Mouse (Mus musculus) liver, embryonic 16.5 days (tissue): ENCODE results near the gene Ccnt2. TPM values are rescaled to one million over a fixed set of nuclear protein-coding genes. Genes with fewer than 3 reads are reported as not detected.

Source experiments
- ATAC-seq: fragments of 200-750 bp; cut with Nextera tagmentation; 2 replicates; pipeline ENCODE4 v1.8.0; 2017; ENCODE audit warnings: low read depth, mild to moderate bottlenecking, moderate number of reproducible peaks, moderate library complexity
- H3K27ac ChIP-seq: fragments of 300-500 bp; sonication (generic); 2 replicates; pipeline ENCODE4 v1.5.1; 2014; ENCODE audit warnings: mild to moderate bottlenecking, low read length
- H3K27me3 ChIP-seq: fragments of 300-500 bp; sonication (generic); 2 replicates; pipeline ENCODE4 v1.6.1; 2014; ENCODE audit warnings: low read depth, low read length, mixed read lengths; ENCODE audit not compliant: control insufficient read depth, insufficient read depth
- H3K36me3 ChIP-seq: fragments of 300-500 bp; sonication (generic); 2 replicates; pipeline ENCODE4 v1.6.1; 2014; ENCODE audit warnings: mild to moderate bottlenecking; ENCODE audit not compliant: control insufficient read depth, insufficient read depth
- H3K4me1 ChIP-seq: fragments of 300-500 bp; sonication (generic); 2 replicates; pipeline ENCODE4 v1.6.1; 2014; ENCODE audit warnings: low read depth, low read length, mixed read lengths; ENCODE audit not compliant: control insufficient read depth
- H3K4me2 ChIP-seq: fragments of 300-500 bp; sonication (generic); 2 replicates; pipeline ENCODE4 v1.6.1; 2014; ENCODE audit warnings: low read depth, low read length, mixed read lengths
- H3K4me3 ChIP-seq: fragments of 300-500 bp; sonication (generic); 2 replicates; pipeline ENCODE4 v1.5.1; 2014; ENCODE audit warnings: low read depth, mild to moderate bottlenecking, low read length
- H3K9ac ChIP-seq: fragments of 300-500 bp; sonication (generic); 2 replicates; pipeline ENCODE4 v1.6.1; 2014; ENCODE audit warnings: low read depth, low read length
- H3K9me3 ChIP-seq: fragments of 300-500 bp; sonication (generic); replicated peaks from 2 replicates; pipeline ENCODE4 v1.6.1; 2016; ENCODE audit warnings: low read length; ENCODE audit not compliant: control insufficient read depth
- WGBS: fragments of 180-500 bp; shearing (Covaris S2); extraction: QIAGEN DNeasy Blood & Tissue Kit; methylation state at CpG from one replicate; pipeline ENCODE4 v1.1.7; 2014; ENCODE audit not compliant: insufficient replicate concordance; 5-methylcytosine and 5-hydroxymethylcytosine counted together
- polyA plus RNA-seq: library from polyadenylated mRNA; unstranded; fragments of >200 nt; fragmentation: Nextera tagmentation; extraction: Ambion mirVana; gene quantifications from 2 replicates; pipeline ENCODE4 v1.2.1, GENCODE M21; 2015

The Ccnt2 gene
- polyA plus RNA-seq, 1 experiment from 2014 or later: 28.1 TPM

- H3K9me3 ChIP-seq: no peaks in the 10 kb centered on the region
- H3K27ac ChIP-seq: no peak overlapping the region
- H3K4me1 ChIP-seq: no peaks in the 10 kb centered on the region
- 89% methylated on average over 8 of the region's 8 CpGs for WGBS
- no peaks in the 10 kb centered on the region for H3K27me3 ChIP-seq
- no peak for ATAC-seq
- H3K36me3 ChIP-seq: peaks cover 48% of the 10 kb centered on the region
- H3K4me3 ChIP-seq: no peak overlapping the region
- H3K4me2 ChIP-seq: no peak overlapping the region
- H3K9ac ChIP-seq: no peak overlapping the region
Observed at GRCm38 (mm10) chr1:127802916-127803315, 29.0 kb downstream of the Ccnt2 start.

GRCm38 (mm10) chr1:127808671-127809070, 34.7 kb downstream of the Ccnt2 start:
- no peaks in the 10 kb centered on the region for H3K9me3 ChIP-seq
- H3K4me1 ChIP-seq: no peaks in the 10 kb centered on the region
- WGBS: 94% methylated on average over 7 of the region's 7 CpGs
- peaks cover 14% of the 10 kb centered on the region for H3K36me3 ChIP-seq
- H3K27ac ChIP-seq: no peak overlapping the region
- no peak overlapping the region for H3K9ac ChIP-seq
- no peaks in the 10 kb centered on the region for H3K27me3 ChIP-seq
- no peak overlapping the region for H3K4me2 ChIP-seq
- ATAC-seq: no peak
- no peak overlapping the region for H3K4me3 ChIP-seq

- Histone ChIP-seq H3K9me3 (no peaks in the 10 kb centered on the region), H3K4me2 (no peak overlapping the region)
Observed at GRCm38 (mm10) chr1:127812929-127813328, 39.0 kb downstream of the Ccnt2 start.

GRCm38 (mm10) chr1:127816381-127816780, 42.4 kb downstream of the Ccnt2 start:
- WGBS: 64% methylated on average over 6 of the region's 6 CpGs

More at GRCm38 (mm10) chr1:127812929-127813328, 39.0 kb downstream of the Ccnt2 start:
- no peaks in the 10 kb centered on the region for H3K27me3 ChIP-seq
- H3K27ac ChIP-seq: no peak overlapping the region
- H3K4me3 ChIP-seq: no peak overlapping the region
- no peaks in the 10 kb centered on the region for H3K4me1 ChIP-seq
- H3K9ac ChIP-seq: no peak overlapping the region
- WGBS: 62% methylated on average over 7 of the region's 7 CpGs
- ATAC-seq: no peak
- no peaks in the 10 kb centered on the region for H3K36me3 ChIP-seq

GRCm38 (mm10) chr1:127827325-127827724, 53.4 kb downstream of the Ccnt2 start:
- no peak overlapping the region for H3K27ac ChIP-seq
- H3K9ac ChIP-seq: no peak overlapping the region
- no peaks in the 10 kb centered on the region for H3K4me1 ChIP-seq
- H3K9me3 ChIP-seq: no peaks in the 10 kb centered on the region
- no peak for ATAC-seq
- H3K36me3 ChIP-seq: no peaks in the 10 kb centered on the region
- no peaks in the 10 kb centered on the region for H3K27me3 ChIP-seq
- 9% methylated on average over 2 of the region's 2 CpGs for WGBS
- H3K4me2 ChIP-seq: no peak overlapping the region
- no peak overlapping the region for H3K4me3 ChIP-seq

More at GRCm38 (mm10) chr1:127816381-127816780, 42.4 kb downstream of the Ccnt2 start:
- Histone ChIP-seq H3K27ac (no peak overlapping the region), H3K9me3 (no peaks in the 10 kb centered on the region), H3K4me1 (no peaks in the 10 kb centered on the region), H3K9ac (no peak overlapping the region), H3K36me3 (no peaks in the 10 kb centered on the region), H3K4me3 (no peak overlapping the region), H3K27me3 (no peaks in the 10 kb centered on the region), H3K4me2 (no peak overlapping the region)
- no peak for ATAC-seq

- Histone ChIP-seq H3K4me3 (no peak overlapping the region), H3K4me1 (no peaks in the 10 kb centered on the region), H3K36me3 (no peaks in the 10 kb centered on the region), H3K27ac (no peak overlapping the region), H3K9me3 (no peaks in the 10 kb centered on the region), H3K9ac (no peak overlapping the region), H3K4me2 (no peak overlapping the region), H3K27me3 (no peaks in the 10 kb centered on the region)
- no peak for ATAC-seq
- WGBS: 32% methylated on average over 13 of the region's 13 CpGs
Observed at GRCm38 (mm10) chr1:127830215-127830921, 56.4 kb downstream of the Ccnt2 start.

GRCm38 (mm10) chr1:127833714-127834113, 59.8 kb downstream of the Ccnt2 start:
- Histone ChIP-seq H3K27me3 (no peaks in the 10 kb centered on the region), H3K4me1 (no peaks in the 10 kb centered on the region), H3K9ac (no peak overlapping the region), H3K4me2 (no peak overlapping the region), H3K36me3 (no peaks in the 10 kb centered on the region), H3K9me3 (no peaks in the 10 kb centered on the region), H3K27ac (no peak overlapping the region), H3K4me3 (no peak overlapping the region)
- WGBS: 15% methylated on average over 2 of the region's 2 CpGs
- ATAC-seq: no peak

GRCm38 (mm10) chr1:127834202-127834601, 60.2 kb downstream of the Ccnt2 start:
- ATAC-seq: no peak
- no peak overlapping the region for H3K4me2 ChIP-seq
- 30% methylated on average over 4 of the region's 4 CpGs for WGBS

GRCm38 (mm10) chr1:127836619-127837018, 62.7 kb downstream of the Ccnt2 start:
- 8% methylated on average over 4 of the region's 4 CpGs for WGBS
- H3K4me1 ChIP-seq: no peaks in the 10 kb centered on the region

More at GRCm38 (mm10) chr1:127834202-127834601, 60.2 kb downstream of the Ccnt2 start:
- no peaks in the 10 kb centered on the region for H3K36me3 ChIP-seq
- no peak overlapping the region for H3K9ac ChIP-seq
- no peaks in the 10 kb centered on the region for H3K27me3 ChIP-seq
- H3K9me3 ChIP-seq: no peaks in the 10 kb centered on the region
- H3K27ac ChIP-seq: no peak overlapping the region
- H3K4me1 ChIP-seq: no peaks in the 10 kb centered on the region
- no peak overlapping the region for H3K4me3 ChIP-seq

More at GRCm38 (mm10) chr1:127836619-127837018, 62.7 kb downstream of the Ccnt2 start:
- H3K9ac ChIP-seq: no peak overlapping the region
- no peak for ATAC-seq
- no peak overlapping the region for H3K27ac ChIP-seq
- H3K36me3 ChIP-seq: no peaks in the 10 kb centered on the region
- no peak overlapping the region for H3K4me2 ChIP-seq
- H3K27me3 ChIP-seq: no peaks in the 10 kb centered on the region
- H3K4me3 ChIP-seq: no peak overlapping the region
- H3K9me3 ChIP-seq: no peaks in the 10 kb centered on the region
